Mouse (Mus musculus) 3134 (cell line): ENCODE data around the gene Tspan15.
A peak's percentile ranks its signal among the peaks of the same experiment; 100 is the strongest.

Experiments
- DNase-seq: peaks from one replicate; pipeline ENCODE4 v3.0.0-alpha.2; 2011; ENCODE audit warnings: low spot score; ENCODE audit not compliant: insufficient read length; ENCODE audit errors: extremely low read depth

Gene Tspan15

GRCm38 (mm10) chr10:62192701-62193157 lies 38.3 kb downstream of the Tspan15 start:
- peak; percentile 86 for DNase-seq

- peak; percentile 31 for DNase-seq
Observed at GRCm38 (mm10) chr10:62190821-62191220, 40.2 kb downstream of the Tspan15 start.

GRCm38 (mm10) chr10:62189910-62190309 lies 41.1 kb downstream of the Tspan15 start:
- DNase-seq, result peak; percentile 56

GRCm38 (mm10) chr10:62189303-62189702 lies 41.7 kb downstream of the Tspan15 start:
- DNase-seq, result no peak

DNA sequence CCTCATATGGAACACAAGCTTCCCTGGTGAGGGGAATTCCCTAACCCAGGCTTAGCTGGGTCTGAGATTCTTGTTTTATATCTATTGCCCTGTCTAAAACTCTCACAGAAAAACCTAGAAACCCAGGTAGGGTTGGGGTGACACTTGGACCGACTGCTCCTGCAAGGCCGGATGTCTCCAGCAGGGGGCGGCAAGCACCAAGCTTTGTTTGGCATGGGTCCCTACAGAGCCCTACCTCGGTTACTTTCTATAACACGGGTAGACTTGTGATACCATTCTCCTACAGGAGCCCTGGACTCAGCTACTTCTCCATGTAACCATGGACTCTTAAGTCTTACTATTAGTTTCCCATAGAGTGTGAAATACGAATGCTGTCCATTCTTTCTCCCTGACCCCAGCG lies 44.2 kb downstream of the Tspan15 start:
- peak; percentile 41 for DNase-seq

GRCm38 (mm10) chr10:62183053-62183452 lies 48.0 kb downstream of the Tspan15 start:
- DNase-seq, result peak; percentile 53

DNA sequence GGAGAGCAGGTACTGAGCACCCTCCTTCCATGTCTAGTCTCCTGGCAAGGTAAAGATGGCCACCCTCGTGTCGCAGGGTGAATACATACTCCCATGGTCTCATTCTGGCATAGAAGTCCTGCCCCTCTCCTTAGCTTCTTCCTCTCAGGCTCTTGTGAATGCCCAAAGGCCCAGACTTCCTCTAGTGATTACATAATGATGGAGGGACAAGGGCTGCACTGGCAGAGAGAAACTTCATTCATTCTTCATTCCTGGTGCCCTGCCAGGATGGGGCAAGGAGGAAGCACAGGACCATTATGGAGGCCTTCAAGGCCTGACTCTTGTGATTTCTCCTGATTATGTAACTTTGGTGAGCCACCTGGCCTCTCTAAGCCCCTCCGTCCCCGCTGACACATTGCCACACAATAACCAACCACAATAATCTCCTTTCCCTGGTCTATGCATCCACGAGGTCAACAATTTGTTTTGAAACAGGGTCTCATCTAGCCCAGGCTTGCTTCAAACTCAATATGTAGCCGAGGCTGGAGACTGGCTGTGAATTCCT lies 48.5 kb downstream of the Tspan15 start:
- no peak for DNase-seq

DNA sequence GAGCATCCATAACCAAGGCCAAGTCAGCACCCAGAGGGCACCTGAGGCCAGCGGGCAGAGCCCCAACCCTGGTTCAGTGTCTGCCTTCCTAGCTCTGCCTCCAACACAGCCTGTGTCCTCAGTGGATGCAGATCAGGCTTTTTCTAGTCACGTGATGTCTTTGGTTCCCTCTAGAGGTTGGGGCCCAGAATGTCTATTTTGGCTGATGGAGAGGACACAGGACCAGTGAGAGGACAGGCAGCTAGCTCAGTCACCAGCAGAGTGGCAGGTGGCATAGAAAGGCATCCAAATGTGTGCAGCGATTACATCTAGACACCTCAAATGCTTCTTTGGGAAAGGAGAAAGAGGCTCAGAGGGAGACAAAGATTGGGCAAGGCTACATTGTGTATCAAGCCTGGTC lies 49.4 kb downstream of the Tspan15 start:
- DNase-seq, result no peak

GRCm38 (mm10) chr10:62179944-62180343 lies 51.1 kb downstream of the Tspan15 start:
- DNase-seq, result no peak

GRCm38 (mm10) chr10:62174533-62175313 lies 56.3 kb downstream of the Tspan15 start:
- DNase-seq, result no peak

DNA sequence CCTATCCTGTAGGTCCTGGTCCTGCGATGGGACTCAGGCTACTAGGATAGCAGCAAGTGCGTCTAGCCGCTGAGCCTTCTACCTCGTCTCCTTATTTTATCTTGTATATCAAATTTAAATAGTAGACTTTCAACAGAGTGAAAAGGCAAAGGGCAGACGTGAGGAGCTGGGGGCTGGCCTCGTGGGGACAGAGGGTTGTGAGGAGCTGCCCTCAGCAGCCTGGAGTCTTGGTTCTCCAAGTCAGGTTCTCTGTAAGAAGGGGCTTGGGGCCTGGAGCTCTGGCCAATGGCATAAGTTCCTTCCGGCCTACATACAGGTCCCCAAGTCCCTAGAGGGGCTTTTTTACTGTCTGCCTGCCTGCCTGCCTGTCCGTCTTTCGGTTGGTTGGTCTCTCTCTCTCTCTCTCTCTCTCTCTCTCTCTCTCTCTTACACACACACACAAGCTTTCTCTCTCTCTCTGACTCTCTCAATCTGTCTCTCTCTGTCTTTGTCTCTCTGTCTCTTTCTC lies 57.1 kb downstream of the Tspan15 start:
- DNase-seq, result no peak

- no peak for DNase-seq
Observed at GRCm38 (mm10) chr10:62172841-62173553, 58.1 kb downstream of the Tspan15 start.

GRCm38 (mm10) chr10:62162410-62162809 lies 68.6 kb downstream of the Tspan15 start:
- no peak for DNase-seq

- no peak for DNase-seq
Observed at GRCm38 (mm10) chr10:62149929-62150328, 81.1 kb downstream of the Tspan15 start.

DNA sequence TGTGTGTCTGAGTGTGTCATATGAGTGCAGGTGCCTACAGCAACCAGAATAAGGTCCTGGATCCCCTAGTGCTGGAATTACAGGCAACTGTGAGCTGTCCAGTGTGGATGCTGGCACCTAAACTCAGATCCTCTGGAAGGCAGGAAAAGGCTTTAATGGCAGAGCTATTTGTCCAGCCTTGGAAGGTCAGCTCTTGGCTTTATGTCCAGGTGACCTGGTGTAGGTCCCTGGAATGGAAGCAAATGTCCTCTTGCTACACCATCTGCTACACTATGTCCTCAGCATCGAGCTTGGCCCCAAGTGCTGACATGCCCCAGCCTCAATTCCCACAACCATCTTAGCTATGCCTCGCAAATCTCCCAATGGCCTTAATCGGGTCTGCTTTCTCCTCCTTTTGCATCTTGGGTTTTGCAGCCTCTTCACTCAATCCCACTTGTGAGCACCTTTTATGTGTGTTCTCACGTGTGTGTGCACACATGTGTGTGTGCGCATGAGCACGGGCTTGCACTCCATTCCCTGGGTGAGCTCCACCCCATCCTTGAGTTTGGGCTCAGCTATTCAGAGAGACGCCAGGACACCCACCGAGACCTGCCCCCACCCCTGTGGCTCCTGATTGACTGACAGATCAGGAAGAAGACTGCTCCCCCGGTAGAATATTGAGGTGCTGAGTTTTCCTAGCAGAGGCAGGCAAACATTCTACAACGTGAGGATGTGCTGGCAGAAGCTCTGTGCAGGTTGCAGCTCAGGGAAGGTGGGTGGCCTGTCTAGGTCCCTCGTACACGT lies 83.4 kb downstream of the Tspan15 start:
- DNase-seq, result no peak

- no peak for DNase-seq
Observed at GRCm38 (mm10) chr10:62145957-62146356, 85.1 kb downstream of the Tspan15 start.

DNA sequence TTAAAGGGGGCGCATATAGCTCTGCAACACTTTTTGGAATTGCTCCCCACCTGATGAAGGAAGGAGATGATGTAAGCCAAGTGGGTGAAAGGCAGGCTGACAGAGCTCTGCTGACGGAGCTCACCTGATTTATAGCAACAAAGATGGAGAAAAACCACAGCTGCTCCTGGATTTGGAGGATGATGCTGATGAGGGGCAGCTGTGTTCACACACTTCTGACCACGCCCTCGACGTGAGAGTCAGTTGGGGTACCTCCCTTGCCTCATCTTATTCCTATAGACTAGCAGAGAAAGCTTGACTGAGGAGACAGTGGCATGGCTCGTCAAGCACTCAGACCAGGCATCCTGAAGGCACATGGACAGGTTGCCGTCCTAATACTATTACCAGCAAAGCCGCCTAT lies 87.2 kb downstream of the Tspan15 start, which contains the start of gene Fam241b:
TSS of gene Fam241b (minus strand) at position 101 of the 400 bp plus-strand sequence.
- DNase-seq, result no peak

DNA sequence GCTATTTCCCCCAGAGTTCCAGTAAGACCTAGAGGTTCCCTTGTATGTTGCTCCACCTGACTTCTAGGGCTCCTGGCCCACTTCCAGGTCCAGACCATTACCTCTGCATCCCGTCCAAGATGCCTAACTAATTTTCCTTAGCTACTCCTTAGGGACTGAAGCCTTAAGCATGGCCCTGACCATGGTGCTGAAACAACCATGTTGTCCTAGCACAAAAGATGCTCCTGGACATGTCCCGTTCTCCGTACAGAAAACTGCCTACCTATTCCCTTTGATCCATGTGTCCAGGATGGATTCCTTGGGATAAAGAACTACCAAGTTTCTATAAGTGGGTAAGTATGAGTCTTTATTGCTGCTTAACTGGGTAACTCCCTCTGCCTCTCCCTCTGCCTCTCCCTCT lies 93.0 kb downstream of the Tspan15 start:
- DNase-seq, result no peak

GRCm38 (mm10) chr10:62137150-62137549 lies 93.9 kb downstream of the Tspan15 start:
- no peak for DNase-seq

- DNase-seq, result no peak
Observed at GRCm38 (mm10) chr10:62135696-62136470, 95.2 kb downstream of the Tspan15 start.
